Mouse (Mus musculus) natural killer cell, adult 2 months (primary cell): ENCODE data around the gene BC035044.
"Not testable (repeated sequence)": the region's sequence is repeated elsewhere in the genome, so short reads cannot be mapped to it uniquely, and the experiment has no call there.

ENCODE experiments used
- DNase-seq, 2 experiments: peaks; one replicate each; pipeline ENCODE4 v3.0.0; 2022; ENCODE audit warnings: low spot score in 2 of 2

Gene BC035044

DNA sequence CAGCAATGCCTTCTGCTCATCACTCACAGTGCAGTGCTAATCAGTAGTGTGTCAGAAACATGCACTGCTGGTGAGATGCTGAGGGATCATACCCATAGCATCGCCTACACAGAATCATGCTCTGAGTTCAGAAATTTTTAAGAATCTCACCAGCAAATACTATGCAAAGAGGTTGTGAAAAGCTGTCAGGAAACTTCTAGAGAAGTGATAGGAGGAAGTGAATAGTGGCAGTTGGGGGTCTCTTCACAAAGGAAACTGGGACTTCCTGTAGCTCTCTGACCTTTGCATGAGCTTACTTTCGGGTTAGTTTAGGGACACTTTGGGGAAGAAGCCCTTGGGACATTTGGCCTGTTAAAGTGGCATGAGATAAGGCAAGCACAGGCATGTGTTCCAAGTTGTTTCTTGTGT lies at the start of gene BC035044:
TSS of gene BC035044 (minus strand) at position 179 of the 408 bp plus-strand sequence.
- DNase-seq: peak; percentile 22 to 37

DNA sequence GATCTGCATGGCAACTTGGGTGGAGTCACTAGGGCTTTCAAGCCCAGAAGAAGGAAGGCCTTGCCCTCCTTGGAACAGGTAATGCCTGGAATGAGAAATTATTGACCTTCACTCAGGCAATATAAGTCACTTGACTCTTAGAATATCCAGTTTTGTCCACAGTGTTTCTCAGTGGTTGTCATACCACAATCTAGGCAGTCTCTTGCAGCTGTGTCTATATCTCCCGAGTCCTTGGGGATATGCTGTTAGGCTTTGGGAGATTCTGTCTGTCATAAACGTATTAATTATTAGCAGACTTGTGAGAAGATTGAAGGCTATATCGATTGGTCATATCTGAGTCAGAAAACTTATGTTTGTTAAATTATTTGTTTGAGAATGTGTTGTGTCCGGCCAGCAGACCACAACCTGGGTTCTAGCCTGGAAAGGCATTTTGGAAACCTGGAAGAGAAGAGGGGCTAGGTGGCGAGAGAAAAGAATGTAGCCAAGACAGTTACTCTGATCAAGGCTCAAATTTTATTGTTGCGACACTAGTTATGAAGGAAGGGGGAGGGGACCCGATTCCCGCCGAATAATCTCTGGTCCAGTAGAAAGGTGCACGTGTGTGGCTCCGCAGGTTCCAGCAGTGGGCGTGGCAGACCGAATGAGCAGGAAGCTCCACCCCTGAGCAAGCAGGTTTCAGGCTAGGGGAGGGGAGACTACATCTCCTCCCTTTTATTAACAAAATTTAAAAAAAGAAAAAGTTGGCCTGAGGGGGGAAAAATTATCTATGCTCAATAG lies 45.2 kb upstream of the BC035044 start:
- DNase-seq: not testable (repeated sequence)

DNA sequence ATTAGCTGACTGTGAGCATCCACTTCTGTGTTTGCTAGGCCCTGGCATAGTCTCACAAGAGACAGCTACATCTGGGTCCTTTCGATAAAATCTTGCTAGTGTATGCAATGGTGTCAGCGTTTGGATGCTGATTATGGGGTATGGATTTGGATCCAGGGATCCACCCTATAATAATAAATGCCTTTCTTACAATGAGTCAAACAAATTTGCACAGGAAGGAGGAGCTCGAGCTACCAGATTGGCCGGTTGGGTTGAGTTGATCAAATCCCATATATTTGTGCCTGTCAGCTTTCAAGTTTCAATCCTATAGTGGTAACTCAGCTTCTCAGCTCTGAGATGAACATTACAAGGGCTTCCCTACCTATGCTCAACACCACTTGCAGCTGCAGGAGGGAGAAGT lies 43.2 kb upstream of the BC035044 start, which contains the start of gene Clec2g:
TSS of gene Clec2g (plus strand) at position 301 of the 400 bp plus-strand sequence.
- not testable (repeated sequence) for DNase-seq

DNA sequence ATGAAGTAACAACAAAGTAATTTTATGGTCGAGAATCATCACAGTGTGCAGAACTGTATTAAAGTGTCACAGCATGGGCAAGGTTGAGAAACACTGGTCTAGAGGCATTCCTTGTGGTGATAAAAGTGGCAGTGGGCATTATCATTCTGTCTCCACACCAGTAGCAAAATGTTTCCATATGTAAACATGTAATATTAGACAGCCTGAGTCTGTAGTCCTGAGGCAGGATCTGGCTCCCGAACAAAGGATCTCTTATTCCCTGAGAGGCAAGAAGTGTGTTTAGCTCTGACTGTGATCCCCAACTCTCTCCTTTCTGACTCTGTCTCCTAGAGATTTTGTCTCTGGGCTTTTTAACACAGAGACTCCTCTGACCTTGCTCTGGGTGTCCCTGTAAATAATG lies 42.1 kb upstream of the BC035044 start:
- DNase-seq: no peak

DNA sequence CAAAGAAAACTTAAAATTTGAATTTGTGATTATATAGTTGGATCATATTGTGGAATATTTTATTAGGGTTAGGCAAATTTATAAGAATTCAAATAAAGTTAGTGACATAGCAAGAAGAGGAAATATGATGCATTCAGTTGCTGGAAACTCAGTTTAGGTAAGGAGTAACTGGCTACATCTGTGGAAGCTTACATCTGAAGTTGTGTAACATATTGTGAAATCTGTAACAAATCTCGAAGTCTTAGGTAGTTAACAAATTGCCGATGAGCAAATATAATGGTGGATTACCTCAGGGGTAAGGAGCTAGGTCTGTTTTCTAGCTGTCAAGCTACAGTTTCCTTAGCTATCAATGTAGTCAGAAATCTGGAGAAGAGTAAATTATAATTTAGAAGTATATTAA lies 26.4 kb upstream of the BC035044 start:
- no peak for DNase-seq

DNA sequence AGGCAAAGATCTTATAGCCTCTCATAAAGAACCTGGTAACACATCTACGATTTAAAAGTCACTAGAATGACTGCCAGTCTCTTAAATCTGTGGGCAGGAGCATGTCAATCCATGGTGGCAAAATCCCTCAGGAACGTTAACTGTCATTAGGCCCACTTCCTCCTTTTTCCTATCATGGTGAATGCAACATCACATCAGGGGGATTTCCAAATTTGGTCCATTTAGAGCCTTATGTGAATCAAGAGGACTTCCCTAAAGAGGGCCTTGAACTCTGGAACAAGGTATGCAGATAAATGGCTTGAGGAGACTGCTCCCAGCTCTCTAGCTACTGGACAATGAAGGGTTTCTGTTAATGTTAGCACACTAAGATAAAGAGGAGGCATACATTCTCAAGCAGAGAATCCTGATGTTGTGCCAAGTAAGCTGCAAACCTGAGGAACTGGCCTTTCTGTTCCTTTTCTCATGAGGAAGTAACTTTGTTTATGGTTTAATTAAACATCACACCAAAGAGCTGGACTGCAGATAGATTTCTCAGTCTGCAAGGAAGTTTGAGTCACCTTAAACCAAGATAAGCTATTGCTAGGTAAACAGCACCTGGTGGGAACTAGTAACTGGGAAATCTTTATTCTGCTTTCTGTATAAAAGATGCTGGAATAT lies 22.8 kb upstream of the BC035044 start:
- DNase-seq: no peak

DNA sequence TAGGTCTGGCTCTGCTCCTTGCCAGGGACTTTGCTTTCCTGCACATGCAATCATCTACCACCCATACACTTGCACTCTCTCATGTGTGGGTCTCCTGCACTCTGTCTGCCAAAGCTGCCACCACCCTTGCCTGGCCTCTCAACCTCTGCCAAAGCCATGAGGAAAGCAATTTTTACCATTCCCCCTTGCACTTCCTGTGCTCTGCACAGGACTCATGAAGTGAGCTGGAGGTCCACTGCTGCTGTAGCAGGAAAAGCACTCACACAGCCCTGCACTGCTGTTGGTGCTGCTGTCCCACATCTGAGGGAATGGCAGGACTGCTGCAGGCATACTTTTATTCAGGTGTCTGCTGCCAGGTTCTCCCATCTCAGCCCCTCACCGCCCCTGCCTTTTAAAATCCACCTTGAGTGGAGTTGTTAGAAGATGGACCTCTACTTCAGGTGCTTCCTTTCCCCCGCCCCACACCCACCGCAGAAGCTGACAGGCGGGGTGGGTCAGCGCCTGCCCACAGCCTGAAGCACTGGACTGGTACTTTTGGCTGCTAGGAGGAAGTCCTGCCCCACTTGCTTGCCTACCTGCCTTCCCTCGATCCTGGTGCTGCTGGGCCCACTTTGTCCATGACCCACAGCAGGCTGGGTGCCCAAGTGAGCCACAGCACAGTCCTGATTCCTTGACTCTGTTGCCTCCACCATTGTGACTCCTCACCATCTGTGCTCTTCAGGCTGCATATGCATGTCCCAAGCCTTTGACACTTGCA lies 10.0 kb upstream of the BC035044 start:
- not testable (repeated sequence) for DNase-seq

DNA sequence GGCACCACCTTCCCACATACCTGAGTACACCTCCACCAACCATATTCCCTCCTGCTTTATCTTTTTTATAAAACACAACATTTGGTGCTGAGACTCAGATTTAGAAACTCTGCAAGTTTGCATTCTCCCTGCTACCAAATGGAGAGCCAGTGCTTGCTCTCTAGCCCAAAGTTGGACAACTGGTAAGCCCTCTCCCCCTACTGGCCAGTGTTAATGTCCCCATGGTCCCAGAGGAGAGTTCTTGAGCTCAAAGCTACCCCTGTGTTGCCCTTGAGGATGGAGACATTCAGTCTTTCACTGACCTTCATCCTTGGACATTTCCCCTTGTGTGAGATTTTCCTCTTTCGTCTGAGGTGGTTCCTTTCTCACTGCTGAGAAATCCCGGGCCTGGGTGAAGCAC lies 9.1 kb upstream of the BC035044 start:
- DNase-seq: no peak

DNA sequence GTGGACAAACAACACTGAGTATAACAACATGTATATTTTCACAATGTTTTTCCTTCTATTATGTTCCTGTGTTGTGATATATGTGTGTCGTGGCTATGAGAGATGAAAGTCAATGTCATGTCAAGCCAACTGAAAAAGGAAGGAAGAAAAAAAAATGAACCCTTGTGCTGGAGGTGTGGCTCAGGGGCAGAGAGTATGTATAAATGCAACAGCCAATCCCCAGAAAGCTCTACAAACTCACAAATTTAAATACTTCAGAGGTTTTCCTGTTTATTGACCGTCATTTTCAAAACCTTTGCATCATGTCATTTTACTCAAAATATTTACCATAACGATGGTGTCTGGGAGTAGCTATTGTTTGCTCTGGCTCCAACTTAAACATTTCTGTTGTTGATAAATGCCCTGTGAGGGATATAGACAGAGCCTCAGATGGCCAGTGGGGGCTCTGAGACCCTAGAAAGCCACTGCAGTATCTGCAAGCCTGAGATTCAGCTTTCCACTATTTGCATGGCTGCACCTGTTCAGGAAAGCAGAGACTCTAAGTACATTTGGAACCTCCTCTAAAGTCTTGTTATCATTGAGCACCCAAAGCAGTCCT lies 4.6 kb upstream of the BC035044 start:
- DNase-seq: no peak

DNA sequence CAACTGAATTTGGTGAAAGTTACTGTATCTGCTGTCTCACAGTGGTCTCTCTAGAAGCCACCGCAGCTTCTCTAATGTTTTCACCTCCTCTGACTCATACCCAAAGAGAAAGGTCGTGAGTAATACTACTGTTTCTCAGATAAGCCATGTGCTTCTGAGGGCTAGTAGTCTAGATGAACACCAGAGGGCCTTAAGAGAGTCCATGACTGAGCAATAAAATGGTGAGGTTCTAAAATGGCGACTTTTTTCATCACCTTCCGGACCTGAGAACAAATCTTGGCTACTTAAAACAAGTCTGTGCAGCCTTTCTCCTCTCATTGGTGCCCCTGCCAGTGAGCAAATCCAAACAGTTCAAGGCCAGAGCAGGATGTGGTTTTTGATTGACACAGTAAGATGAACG lies 2.1 kb downstream of the BC035044 start:
- DNase-seq: peak; percentile 79

DNA sequence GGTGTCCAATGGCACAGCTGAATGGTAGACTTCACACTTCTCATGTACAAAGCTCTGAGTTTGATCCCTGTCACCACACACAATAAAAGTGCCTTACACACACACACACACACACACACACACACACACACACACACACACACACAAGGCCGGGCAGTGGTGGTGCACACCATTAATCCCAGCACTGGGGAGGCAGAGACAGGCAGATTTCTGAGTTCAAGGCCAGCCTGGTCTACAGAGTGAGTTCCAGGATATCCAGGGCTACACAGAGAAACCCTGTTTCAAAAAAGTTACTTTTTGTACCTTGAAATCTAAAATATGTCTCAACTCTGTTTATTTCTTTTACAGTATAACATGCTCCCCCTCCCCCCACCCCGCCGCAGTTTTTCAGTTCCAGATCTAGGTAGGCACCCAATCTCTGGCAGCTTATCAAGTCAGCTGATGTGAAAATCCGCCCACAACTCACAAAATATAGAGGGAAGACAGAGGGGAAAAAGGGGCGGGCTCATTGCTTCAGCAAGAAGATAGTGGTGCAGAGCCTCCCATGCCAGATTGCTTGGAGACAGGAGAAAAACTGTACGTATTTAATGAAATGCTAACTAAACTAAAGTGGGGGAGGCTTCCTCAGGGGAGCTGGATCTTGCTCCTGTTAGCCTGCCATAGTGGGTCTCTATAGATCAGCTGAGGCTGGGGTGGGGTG lies 3.7 kb downstream of the BC035044 start, which contains the start of gene Clec2i:
TSS of gene Clec2i (plus strand) at position 498 of the 700 bp plus-strand sequence.
- DNase-seq: peak; percentile 63 to 73

DNA sequence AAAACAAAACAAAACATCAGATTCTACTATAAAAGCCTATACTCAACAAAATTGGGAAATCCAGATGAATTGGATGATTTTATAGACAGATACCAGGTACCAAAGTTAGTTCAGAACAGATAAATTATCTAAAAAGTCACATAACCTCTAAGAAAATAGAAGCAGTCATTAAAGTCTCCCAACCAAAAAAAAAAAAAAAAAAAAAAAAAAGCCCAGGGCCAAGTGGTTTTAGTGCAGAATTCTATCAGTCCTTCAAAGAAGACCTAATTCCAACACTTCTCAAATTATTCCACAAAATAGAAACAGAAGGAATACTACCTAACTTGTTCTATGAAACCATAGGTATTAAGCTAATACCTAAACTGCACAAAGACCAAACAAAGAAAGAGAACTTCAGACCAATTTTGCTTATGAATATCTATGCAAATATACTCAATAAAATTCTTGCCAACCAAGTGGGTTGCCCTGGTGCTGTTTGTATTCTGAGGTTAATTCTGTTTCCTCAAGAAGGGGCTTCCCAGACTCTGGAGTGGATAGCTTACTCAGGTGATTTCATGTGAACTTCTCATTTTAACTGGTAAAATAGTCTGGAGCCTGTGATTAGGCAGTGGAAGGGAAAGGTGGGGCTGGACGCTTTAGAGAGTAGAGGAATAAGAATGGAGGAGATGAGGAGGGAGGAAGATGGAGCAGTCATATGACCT lies 18.9 kb downstream of the BC035044 start:
- DNase-seq: no peak

DNA sequence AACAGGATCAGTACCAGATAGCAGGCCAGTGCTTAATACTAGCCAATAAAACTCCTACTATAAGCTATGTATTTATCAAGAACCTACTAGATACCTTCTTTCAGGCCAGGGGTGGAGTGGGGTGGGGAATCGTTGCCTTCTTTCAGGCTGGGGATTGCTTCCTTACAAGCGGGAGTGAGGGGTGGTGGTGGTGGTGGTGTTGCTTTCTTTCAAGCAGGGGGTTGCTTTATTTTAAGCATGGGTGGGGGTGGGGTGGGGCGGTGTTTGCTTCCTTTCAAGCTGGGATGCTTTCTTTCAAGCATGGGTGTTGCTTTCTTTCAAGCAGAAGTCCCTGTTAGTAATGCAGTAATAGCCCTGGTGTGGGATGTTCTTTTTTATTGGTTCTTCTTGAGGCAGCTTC lies 22.1 kb downstream of the BC035044 start:
- DNase-seq: no peak

DNA sequence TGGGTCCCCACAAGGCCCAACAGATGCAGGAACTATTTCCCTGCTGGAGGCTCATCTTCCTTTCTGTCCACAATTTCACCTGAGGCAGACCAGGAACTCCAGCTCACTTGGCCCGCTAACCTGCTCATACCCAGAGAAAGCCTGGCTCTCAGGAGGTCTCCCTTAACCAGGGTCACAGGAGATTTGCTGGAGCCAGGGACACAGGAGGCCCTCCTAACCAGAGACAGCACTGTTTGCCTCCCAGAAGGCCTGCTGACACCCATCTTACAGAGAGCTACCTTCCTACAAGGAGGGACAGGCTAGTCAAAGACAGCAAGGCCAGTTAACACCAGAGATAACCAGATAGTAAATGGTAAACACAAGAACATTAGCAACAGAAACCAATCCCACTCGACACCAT lies 33.0 kb downstream of the BC035044 start:
- no peak for DNase-seq

DNA sequence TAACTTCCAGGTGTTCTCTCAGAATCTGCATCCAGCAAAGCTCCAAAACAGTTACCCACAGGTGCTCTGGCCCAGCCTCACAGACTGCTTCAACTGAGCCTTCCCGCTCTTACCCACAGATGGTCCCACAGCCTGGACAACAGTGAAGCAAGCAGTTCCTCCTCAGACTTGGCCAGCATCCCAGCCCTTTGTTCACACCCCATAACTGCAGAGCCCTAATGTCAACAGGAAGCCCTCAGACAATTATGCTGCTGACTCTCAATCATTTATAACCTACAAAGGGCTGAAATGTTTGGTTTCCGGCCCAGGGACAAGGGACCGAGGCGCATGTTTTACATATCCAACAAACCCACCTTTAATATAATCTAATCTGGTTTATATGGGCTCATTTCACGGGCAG lies 34.7 kb downstream of the BC035044 start:
- DNase-seq: peak; percentile 72 to 80

DNA sequence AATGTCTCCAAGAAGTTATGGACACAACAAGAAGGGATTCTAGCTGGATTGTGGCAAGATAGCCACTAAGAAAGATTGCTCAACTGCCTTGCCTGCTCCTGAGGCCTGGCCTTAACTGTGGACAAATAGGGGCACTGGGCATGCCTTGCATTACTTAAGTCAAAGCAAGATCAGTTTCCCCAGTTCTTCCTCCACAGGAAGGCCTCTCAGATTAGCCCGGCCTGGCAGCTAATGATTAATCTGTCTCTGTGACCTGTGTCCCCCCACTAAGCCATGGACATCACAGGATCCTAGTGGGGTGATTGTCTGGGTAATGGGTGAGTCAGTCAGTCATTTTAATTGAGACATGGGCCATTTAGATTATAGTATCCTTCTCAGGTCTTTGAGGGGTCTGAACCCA lies 35.4 kb downstream of the BC035044 start:
- no peak for DNase-seq

DNA sequence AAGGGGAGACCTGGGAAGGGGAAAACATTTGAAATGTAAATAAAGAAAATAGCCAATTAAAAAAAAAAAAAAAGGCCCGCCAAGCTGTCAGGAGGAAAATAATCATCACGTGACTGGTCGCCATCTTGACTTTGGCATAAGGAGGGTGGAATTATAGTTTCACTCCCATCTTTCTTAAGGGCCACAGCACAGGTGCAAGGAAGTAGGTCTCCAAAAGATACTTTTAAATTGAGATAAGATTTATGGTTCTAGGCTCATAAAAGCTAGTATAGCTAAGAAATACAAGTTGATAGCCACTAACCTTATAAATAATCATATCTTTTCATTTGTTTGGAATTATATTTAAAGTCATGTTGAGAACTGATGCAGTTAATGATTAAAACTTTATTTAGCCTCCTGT lies 36.0 kb downstream of the BC035044 start:
- DNase-seq: no peak

DNA sequence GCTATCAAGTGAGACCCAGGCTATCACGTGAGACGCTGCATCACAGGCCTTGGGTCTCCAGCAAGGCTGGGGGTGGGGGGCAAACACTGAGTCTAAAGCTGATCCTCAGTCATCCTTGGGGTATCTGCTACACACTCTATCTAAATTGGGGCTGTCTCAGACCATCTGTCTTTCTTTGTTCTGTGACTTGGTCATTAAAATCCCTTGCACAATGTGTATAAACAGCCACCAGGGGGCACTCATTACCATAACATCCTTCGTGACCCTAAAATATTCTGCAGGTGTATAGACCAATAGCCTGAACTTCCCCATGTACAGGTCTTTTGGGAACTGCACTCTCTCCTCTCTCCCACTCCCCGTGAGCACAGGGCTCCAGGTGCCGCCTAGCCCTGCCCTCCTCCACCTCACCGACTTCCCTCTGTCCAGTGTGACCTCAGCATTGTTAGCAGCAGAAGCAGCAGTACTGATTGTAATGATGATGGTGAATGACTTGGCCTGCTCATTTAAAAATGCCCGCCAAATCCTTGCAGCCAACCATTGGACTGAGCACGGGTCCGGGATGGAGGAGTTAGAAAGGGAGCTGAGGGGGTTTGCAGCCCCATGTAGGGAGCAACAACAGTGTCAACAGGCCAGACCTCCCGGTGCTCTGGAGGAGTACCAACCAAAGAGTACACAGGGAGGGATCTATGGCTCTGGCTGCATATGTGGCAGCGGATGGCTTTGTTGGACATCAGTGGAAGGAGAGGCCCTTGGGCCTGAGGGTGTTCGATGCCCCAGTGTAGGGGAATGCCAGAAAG lies 36.7 kb downstream of the BC035044 start:
- DNase-seq: peak; percentile 78 to 86

DNA sequence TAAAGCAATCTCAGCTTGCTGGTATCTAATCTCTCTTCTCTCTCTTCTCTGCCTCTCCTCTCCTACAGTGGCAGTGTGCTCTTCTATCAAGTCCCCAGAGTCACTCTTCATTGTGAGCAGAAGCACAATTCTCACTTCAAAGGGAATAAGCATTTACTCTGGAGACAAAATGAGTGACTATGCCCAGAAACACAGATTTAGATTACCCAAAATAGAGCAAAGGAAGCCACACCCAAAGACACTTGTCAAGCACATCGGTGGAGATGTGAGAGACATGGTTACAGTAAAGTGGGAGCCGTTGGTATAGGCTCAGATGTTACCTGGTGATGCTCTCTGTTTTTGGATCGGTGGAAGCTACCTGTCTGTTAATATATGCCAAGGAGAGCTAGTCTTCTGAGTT lies 38.2 kb downstream of the BC035044 start:
- no peak for DNase-seq

DNA sequence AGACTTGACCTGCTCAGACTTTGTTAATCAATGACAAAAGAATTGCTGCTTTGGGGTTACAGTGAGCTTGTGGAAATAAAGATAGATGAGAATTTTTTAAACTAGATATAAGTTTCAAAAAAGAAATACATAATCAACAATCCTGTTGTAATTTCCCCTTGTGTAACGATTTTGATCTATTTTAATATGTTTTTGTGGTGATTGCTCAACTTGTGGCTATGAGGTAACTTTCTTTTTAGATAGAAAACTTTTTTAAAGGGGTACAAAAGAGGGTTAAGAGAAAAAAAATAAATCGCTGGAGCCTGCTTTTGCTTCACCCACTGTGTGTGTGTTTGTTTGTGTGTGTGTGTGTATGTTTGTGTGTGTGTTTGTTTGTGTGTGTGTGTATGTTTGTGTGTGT lies 39.8 kb downstream of the BC035044 start:
- DNase-seq: no peak
